Mouse (Mus musculus): ENCODE measurements around the gene Manf. TPM values are rescaled to one million over a fixed set of nuclear protein-coding genes. Genes with fewer than 3 reads are reported as not detected.

The Manf gene
- 10 to 100 TPM; 29.5 to 36.0 (median 34.7) TPM for total RNA-seq (2022)

DNA sequence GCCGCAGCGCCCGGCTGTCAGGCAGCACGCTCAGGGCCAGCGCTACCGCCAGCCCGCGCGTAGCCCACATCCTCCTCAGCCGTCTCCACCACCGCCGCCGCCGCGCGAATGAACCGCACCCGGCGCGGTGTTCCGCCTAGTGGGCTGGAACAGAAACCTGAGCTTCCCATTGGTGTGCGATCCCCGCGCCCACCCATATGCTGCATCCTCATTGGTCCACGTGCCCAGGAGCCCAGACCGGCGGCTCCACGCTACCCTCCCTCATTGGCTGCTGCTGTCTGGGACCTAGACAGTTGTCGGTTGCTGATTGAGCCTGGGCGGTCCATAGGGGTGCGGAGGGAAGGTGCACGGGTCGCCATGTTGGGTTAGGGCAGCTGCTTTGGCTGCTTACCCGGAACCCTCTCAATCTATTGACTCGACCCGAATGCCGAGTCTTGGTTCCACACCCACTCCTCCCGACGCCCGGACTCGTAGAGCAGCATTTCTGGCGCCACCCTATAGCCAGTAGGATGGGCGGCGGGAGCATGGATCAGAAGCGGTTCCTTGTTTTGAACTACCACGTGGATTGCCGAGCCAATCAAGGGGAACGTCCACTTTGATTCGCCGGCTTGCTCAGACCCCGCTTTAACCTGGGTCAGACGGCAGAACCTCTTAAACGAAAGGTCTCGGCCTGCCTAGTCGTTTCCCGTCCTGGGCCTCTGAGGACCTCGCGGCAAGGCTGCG lies at the start of gene Manf:
TSS of gene Manf (minus strand) at position 151 of the 723 bp plus-strand sequence.
- DNase-seq (ENCODE audit: low spot score in 2 of 2), result peak; percentile 96 to 98

DNA sequence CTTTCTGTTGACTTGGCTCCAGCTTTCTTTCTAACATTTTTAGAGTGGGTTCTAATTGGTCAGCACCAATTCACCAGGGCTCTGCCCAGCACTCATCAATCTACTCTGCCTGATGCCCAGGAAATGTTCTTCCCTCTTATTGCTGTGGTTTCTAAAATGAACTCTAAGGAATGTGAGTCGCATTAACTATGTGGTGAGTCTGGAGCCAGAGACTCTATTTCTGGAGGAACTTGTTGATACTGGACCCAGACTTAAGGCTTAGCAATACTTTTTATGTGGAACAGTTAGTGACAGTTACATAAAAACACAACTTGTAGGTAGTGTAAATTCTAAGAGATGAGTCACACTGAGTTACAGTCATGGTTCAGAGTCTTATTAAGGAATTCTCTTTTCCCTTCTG lies 43.2 kb upstream of the Manf start:
- no peak for DNase-seq (ENCODE audit: low spot score in 2 of 2)

DNA sequence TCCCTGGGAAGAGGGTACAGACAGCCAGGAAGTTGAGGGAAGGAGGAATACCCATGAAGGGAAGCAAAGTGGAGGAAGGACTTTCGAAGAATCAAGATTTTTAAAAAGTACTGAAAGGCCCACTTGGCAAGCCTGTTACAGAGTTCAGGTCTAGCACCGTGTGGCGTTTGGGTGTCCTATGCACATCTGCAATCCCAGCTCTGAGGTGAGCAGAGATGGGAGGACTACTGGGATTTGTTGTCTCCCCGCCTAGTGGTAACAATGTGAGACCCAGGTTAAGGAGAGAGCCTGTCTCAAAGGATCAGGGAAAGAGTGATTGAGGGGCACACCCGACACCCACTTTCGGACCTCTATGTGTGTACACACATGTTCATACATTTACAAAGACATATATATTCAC lies 23.1 kb upstream of the Manf start:
- no peak for DNase-seq (ENCODE audit: low spot score in 2 of 2)

DNA sequence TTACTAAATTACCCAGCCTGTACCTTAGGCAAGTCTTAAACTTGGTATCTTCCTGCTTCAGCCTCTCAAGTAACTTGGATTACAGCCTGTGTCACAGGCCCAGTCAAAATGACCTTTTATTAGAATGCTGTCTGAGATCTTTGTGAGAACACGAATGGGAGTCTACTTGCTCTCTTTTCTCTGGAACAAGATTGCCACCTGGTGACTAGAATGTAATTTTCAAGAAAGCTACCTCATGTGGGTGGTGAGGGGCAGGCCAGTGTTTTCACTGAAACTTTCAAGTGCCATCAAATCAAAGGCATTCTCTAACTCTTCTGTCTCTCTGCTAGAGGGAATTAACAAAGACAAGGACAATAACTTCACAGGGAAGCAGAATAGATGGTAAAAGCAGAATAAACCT lies 22.0 kb upstream of the Manf start:
- DNase-seq (ENCODE audit: low spot score in 2 of 2), result no peak

DNA sequence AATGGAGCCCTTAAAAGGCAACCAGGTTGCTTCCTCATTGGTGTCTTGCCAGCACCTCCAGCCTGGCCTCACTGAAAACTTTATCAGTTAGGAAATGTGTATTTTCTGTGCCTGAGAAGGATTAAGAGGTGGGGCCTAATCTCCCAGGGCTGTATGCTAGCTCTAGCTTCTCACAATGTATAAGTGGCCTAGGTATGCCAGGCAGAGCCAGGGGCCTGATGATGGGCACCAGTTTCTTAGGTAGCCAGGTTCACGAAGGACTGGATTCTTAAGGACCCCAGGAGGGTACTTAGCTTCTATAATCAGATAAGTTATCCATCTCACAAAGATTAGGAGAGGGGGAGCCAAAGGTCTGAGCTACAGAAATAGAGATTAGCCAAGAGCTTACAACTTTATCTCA lies 19.8 kb upstream of the Manf start:
- no peak for DNase-seq (ENCODE audit: low spot score in 2 of 2)

DNA sequence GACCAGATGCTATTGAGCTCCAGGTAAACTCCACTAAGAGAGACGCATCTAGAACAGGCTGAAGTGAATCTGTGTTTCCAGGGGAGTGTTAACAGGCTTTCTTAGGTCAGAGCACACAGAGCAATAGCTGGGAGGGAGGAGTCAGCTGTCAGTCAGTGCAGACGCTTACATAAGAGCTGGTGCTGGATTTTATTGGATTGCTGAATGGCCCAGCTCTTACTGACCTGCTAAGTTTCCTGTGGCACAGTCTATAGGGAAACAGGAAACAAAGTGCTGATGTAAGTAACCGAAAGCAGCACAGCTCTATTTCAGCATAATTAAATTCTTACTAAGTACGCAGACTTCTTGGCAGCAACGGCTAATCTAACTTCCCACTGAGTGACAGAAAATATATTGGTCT lies 16.9 kb upstream of the Manf start:
- DNase-seq (ENCODE audit: low spot score in 2 of 2), result no peak

DNA sequence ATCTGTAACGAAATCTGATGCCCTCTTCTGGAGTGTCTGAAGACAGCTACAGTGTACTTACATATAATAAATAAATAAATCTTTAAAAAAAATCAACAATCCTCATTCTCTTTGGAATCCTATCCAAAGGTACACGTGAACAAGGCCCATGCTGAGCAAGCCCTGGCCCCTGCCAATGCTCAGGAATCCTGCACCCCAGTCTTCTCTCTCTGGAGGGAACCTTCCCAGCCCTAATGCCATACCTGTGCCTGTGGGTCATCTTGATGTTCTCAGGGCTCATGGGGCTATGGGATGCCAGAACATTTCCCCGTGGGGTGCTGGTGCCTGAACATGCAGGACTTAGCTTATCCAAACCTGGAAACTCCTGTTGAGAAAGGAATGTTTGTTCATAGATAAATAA lies 16.4 kb upstream of the Manf start:
- DNase-seq (ENCODE audit: low spot score in 2 of 2), result no peak

DNA sequence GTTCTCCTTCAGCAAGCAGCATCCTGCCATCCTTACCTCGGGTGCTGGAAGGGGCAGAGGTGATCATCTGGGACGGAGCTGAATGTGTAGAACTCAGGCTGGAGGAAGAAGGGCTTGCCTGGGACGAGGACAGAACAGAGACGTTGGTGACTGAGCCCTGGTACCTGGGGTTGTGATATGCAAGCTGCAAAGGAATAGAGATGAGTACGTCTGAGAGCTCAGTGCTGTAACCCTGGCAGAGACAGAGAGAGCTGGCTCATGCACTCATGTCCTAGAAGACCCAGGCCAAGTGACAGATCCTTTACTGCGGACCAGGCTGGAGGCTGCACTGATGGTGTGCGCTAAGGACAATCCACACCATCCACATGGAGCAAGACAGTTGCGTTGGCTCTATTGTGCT lies 14.8 kb upstream of the Manf start:
- DNase-seq (ENCODE audit: low spot score in 2 of 2), result no peak

DNA sequence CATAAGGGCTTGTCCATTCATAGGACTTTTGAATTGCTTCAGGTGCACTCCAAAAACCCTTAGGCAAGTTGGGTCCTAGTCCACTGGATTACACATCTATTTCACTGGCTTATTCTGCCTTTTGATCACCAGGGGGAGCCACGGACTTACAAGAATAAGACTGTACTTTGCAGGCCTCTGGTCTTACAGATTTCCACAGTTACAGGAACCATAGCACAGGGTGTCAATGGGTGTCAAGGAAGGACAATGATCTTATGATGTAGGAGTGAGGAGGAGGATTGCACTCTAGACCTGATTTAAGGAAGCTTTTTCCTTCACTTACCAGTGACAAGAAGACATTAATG lies 12.0 kb upstream of the Manf start:
- DNase-seq (ENCODE audit: low spot score in 2 of 2), result no peak

DNA sequence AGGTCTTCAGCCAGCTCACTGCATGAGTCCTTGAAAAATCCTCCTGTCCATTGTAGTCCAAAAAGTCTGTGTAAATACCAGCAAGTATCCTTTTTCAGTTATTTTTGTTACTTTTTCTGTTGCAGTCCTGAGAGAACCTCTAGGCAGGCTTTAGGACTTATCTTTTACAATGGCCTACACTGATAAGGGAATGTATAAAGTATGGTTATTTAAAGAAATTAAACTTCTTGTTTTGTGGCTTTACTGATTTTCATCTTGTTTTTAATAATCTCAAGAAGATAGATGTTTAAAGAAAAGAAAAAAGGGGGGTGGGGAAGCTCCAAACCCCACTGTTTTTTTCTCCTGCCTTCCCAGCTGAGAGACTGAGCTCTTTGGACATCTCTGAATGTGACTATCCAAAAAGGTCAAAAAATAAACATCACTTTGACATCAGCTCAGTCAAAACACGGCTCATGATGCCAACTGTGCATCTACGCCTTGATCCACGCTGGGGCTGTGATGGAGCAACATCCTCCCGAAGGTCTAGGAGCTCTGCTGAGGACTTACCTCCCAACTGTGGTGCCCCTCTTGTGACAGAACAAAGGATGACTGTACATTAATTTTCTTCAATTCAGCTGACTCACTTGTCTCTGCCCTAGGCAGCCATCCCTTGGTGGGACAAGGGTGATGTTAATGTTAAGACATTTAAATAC lies 11.5 kb upstream of the Manf start:
- no peak for DNase-seq (ENCODE audit: low spot score in 2 of 2)

DNA sequence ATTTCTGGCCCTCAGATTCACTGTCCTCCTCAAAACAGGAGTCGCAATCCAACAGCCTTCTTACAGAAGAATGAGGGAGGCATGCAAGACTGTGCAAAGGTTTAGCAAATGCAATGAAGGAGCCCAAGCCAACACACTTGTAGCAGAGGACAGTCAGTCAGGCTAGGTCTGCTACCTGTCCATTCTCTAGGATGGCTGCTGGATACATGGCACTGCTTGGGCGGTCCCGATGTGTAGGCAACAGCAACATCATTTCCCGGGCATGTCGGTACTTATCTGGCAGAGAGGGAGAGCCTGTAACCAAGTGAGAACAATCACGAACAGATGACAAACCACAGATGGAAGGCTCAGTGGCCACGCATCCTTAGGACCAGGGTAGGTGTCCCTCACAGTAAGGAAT lies 9.8 kb upstream of the Manf start:
- DNase-seq (ENCODE audit: low spot score in 2 of 2), result no peak

DNA sequence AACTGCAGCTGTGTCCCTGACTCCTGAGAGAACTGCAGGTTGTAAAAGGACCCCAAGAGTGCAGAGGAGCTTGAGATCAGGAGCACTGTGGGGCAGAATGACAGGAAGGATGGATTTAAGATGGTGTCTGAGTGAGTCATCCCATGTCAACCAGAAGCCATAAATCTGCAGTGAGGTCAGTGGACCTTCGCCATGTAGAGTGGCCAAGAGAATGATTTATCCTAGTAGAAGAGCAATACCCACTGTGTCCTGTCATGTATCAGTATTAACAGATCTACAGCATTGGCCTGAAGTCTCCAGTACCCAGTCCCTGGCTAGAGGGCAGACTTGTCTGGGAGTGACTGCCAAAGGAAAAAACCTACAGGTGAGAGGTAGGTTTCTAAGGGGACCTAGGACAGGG lies 7.1 kb upstream of the Manf start:
- DNase-seq (ENCODE audit: low spot score in 2 of 2), result no peak

DNA sequence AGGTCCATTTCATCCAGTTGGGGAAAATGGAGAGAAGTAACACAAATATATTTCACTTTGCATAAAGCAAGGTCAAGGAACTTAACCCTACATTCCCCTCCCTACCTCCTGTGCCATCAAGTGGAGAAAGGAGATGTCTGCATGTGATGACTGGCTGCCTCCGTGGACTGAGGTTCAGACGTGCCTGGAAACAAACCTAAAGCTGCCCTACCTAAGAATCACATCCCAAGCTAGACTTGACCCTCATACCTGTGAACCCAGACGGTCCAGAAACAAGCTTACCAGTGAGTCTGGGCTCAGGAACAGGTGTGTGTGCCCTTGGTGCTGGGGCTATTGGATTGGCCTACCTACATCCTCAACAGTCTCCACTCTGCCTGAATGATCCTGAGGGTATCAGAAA lies 1.5 kb upstream of the Manf start:
- DNase-seq (ENCODE audit: low spot score in 2 of 2), result no peak

DNA sequence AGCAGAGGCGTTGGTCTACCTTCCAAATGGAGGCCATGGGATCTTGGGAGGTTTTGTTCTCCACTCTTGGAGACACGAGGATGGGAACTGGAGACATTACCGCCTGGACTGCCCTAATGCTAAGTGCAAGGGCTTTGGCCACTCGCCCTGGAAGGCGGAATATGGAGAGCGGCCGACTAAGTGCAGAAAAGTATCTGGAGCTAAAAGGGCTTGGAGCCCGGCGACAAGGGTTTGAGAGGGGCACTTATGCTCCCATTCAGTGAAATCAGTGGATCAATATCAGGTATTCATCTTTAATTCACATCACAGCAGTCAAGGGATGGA lies 735 bp upstream of the Manf start:
- no peak for DNase-seq (ENCODE audit: low spot score in 2 of 2)

DNA sequence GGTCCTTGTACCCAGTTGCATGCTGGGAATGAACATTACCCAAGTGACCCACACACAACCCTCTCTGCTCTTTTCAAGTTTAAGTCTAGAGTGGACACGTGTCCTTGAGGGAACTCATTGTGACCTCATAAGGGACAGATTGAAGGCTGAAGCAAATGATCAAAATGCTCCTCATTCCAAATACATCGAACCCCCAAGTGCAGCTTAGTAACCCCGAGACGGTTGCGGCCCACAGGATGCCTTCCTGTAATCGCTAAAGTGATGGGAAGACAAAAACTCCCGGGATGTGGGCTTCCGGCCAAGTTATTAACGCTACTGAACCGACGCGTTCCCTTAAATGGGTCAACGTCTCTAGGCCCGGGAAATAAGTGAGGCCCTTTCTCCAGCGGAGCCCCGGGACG lies 438 bp downstream of the Manf start:
- DNase-seq (ENCODE audit: low spot score in 2 of 2), result no peak

DNA sequence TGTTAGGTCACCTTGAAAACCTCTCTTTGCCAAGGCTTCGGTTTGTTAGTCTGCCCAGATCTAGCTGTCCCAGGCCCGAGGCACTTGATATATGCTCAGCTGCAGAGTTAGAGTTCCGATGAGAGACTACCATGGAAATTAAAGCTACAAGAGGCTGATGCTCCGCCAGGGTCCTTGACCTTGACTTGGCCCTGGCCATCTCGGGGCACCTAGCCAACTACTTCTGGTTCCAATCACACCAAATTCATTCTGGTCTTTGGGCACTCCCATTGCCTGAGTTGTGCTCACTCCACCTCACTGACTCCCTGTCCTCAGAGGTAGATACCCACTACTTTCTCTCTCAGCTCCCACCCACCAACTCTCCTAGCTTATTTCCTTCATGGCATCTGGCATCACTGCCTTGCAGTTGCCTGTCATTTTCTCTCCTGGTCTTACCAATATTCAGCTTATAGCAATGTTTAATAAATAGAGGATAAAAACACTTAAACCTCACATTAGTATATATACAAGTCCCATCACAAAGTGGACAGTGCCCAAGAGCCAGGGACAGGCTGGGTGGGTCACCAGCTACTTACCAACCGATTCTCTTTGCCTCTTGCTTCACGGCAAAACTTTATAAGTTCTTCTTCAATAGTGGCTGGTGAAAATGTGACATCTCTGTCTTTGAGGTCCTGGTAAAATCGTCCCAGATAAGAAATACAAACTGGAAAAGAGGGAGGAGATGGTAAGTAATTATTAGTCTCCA lies 1.1 kb downstream of the Manf start:
- no peak for DNase-seq (ENCODE audit: low spot score in 2 of 2)

DNA sequence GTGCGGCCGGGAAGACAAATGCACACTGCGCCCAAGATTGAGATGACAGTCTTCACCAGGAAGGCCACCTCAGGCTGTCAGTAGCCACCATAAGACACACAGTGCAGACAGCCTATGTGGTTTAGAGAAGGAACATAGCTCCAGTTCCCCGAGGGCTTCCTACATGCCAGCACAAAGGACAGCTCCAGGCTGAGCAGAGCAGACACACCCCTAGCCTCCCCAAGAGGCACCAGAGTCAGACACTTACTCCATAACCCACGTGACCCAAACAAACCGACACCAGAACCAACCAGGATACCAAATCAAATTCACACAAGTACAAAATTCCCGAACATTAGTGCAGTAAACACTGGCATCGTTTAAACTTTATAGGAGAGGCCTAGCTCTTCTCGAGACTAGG lies 2.5 kb downstream of the Manf start:
- DNase-seq (ENCODE audit: low spot score in 2 of 2), result no peak

DNA sequence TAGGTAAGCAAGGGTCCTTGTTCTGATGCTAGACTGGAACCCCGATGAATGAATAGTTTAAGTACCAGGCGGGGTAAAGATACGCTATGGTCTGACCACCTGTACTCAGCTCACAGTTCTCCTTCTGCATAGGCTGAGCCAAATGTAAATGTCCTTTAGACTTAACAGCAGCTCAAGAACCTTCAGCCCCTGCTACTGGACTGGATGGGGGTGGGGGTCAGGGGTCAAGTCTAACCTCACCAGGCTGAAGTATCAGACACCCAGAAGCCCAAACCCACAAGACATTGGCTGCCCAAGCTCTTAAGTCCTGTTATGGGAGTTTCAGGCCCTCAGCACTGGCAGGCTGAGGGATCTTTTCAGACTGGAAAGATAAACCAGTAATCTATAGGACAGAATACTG lies 3.4 kb downstream of the Manf start:
- no peak for DNase-seq (ENCODE audit: low spot score in 2 of 2)

DNA sequence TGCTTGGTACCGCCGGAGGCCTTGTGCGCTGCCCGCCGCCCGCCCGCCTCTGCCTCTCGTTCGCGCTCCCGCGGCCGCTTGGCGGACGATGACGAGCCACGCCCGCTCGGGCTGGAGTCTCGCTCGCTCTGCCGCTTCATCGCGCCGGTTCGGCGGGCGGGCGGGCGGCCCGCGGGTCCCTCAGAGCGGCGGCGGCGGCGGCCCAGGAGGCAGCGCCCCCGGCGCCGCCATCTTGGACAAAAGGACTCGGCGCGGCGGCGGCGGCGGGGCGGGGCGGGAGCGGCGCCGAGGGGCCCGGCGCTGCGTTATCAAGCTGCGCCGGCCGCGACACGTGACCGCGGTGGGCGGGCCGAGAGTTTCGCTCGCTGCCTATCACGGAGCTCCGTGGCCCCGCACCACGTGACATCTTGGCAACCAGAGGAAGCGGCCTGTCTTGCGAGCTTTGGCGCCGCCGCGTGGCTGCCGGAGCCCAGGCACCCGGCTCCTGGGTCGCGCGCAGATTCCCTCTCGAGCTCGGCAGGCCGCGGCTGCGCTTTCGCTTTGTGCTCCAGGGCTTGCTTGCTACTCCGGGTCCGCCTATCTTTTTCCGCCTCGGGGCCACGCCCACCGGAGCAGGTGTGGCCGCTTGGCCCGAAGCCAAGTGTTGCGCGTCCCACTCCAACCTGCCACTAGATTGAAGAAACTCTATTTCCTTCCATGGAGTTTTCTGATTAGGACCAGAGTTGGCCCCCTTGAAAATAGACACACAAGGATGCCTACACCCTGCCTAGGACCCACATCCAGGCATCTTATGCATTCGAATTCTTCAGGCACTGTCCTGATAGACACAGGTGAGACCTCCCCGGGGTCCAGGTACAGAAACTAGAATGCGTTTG lies 4.7 kb downstream of the Manf start, which contains the start of gene Rbm15b:
TSS of gene Rbm15b (minus strand) at position 601 of the 875 bp plus-strand sequence.
- peak; percentile 96 to 97 for DNase-seq (ENCODE audit: low spot score in 2 of 2)

DNA sequence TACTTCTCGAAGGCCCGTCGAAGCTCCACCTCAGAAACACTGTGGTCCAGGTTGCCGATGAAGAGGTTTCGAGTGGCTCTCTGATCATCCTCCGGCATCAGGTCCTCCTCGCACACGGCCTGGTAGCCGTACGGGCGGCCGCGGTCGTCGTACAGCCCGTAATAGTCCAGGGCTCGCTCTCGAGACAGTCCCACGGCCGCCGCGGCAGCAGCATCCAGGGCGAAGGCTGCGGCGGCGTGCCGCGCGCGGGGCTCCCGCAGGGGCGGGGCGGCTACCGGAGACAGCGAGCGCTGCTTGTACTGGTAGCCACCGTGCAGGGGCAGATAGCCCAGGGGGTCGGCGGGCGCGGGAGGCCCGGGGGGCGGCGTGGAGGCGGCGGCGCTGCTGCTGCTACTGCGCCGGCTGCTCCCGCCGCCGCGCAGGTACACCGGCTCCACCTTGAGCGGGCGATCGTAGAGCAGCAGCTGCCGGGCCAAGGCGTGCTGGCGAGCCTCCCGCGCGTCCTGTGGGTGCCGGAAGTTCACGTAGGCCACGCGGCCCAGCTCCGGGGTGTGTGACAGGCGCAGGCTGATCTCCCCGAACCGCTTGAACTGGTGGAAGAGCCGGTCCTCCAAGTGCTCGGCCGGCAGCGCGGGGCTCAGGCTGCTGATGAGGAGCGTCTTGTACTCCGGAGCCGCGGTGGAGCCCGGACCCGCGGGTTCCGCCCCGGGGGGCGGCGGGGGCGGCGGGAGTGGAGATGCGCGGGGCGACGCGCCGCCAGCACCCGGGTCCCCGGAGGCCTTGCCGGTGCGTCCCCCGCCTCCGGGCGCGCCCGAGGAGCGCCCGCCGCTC lies 5.7 kb downstream of the Manf start:
- DNase-seq (ENCODE audit: low spot score in 2 of 2), result peak in 1 of 2 experiments; percentile 25
